9 mouse cellular contexts compared by ENCODE assay signal in genomic region chr5:24481647-24482046, GRCm38 (mm10). TPM values are rescaled to one million over a fixed set of nuclear protein-coding genes. Genes with fewer than 3 reads are reported as not detected.
DNase-seq lines count a peak whose midpoint lies in the region; ATAC-seq lines count a peak whose summit lies in the region.
"Had no signal": no experiment of that assay in that cellular context is flagged by ENCODE, and none has a peak within 500 bp of the region (broad histone marks: within the 10 kb centered on the region; RNA-seq: fewer than 3 reads in every experiment).

No protein-coding gene starts in this region.

- H3K27ac ChIP-seq in forebrain, embryonic 15.5 days (replicated peaks): no peak overlapping the region
- H3K27ac ChIP-seq in intestine, embryonic 15.5 days: no peak overlapping the region
- no peak overlapping the region for H3K27ac ChIP-seq in limb, embryonic 13.5 days

- H3K36me3 ChIP-seq in forebrain, embryonic 15.5 days: peaks cover 58% of the 10 kb centered on the region
- H3K36me3 ChIP-seq in intestine, embryonic 15.5 days: peaks cover 57% of the 10 kb centered on the region
- peaks cover 81% of the 10 kb centered on the region for H3K36me3 ChIP-seq in limb, embryonic 13.5 days

- DNase-seq in left cerebral cortex, adult 18-20 months (ENCODE audit: low spot score in 2 of 2): peak; percentile 68 to 72
- DNase-seq in left cerebral cortex, adult 8-10 months (ENCODE audit: low spot score in 2 of 2): no peak
- peak; percentile 41 for DNase-seq in naive thymus-derived CD4-positive, alpha-beta T cell, adult 2 months (ENCODE audit: low read depth)
- peak; percentile 59 for DNase-seq in testis, postnatal 14 days (ENCODE audit: low spot score)

- H3K4me3 ChIP-seq in forebrain, embryonic 15.5 days: no peak overlapping the region
- H3K4me3 ChIP-seq in intestine, embryonic 15.5 days (replicated peaks): no peak overlapping the region
- H3K4me3 ChIP-seq in limb, embryonic 13.5 days: no peak overlapping the region
- H3K4me3 ChIP-seq: megakaryocyte, embryonic 14.5 days had no signal

- H3K9ac ChIP-seq in forebrain, embryonic 15.5 days (replicated peaks): no peak overlapping the region
- no peak overlapping the region for H3K9ac ChIP-seq in intestine, embryonic 15.5 days
- 0 out of 2 replicates have a peak overlapping the region, but pooled peaks have one; percentile 6 for H3K9ac ChIP-seq in limb, embryonic 13.5 days

- peaks cover 38% of the 10 kb centered on the region for H3K4me1 ChIP-seq in forebrain, embryonic 15.5 days
- H3K4me1 ChIP-seq in intestine, embryonic 15.5 days (replicated peaks): peaks cover 16% of the 10 kb centered on the region
- peaks cover 39% of the 10 kb centered on the region for H3K4me1 ChIP-seq in limb, embryonic 13.5 days

- no peaks in the 10 kb centered on the region for H3K27me3 ChIP-seq in forebrain, embryonic 15.5 days
- H3K27me3 ChIP-seq in intestine, embryonic 15.5 days (replicated peaks): no peaks in the 10 kb centered on the region
- peaks cover 6% of the 10 kb centered on the region; the same call in 1 of the 2 replicates for H3K27me3 ChIP-seq in limb, embryonic 13.5 days

- H3K4me2 ChIP-seq in forebrain, embryonic 15.5 days (replicated peaks): no peak overlapping the region
- no peak overlapping the region for H3K4me2 ChIP-seq in intestine, embryonic 15.5 days (replicated peaks)
- no peak overlapping the region for H3K4me2 ChIP-seq in limb, embryonic 13.5 days (replicated peaks)

- no peaks in the 10 kb centered on the region for H3K9me3 ChIP-seq in forebrain, embryonic 15.5 days
- no peaks in the 10 kb centered on the region for H3K9me3 ChIP-seq in intestine, embryonic 15.5 days
- H3K9me3 ChIP-seq in limb, embryonic 13.5 days: no peaks in the 10 kb centered on the region
- H3K9me3 ChIP-seq: megakaryocyte, embryonic 14.5 days had no signal

- 0% methylated on average over 4 of the region's 4 CpGs for WGBS in forebrain, embryonic 15.5 days
- WGBS in intestine, embryonic 15.5 days: 16% methylated on average over 4 of the region's 4 CpGs
- WGBS in limb, embryonic 13.5 days: 0% methylated on average over 3 of the region's 4 CpGs

- ATAC-seq in cerebellum, adult (ENCODE audit: insufficient number of reproducible peaks, low FRiP score, low TSS enrichment): peak; percentile 26; the same call in 1 of the 2 replicates
- peak; percentile 49 for ATAC-seq in forebrain, embryonic 15.5 days (replicated peaks)
- ATAC-seq in intestine, embryonic 15.5 days: peak; percentile 27
- peak; percentile 42; the same call in 1 of the 2 replicates for ATAC-seq in limb, embryonic 13.5 days (ENCODE audit: low FRiP score, low read depth)

RNA-seq across cellular contexts. Expression of gene Agap3, which starts 29.7 kb away (rescaled TPM):
- total RNA-seq in left cerebral cortex, adult 18-20 months (2021): 100 to 1,000 TPM; 517 to 575 TPM
- 100 to 1,000 TPM; 521 to 543 (median 525) TPM for total RNA-seq in left cerebral cortex, adult 8-10 months (2022)
- 76.9 and 108 TPM in 2 replicates for polyA plus RNA-seq in forebrain, embryonic 15.5 days (2015; fragmentation: Nextera tagmentation; extraction: Ambion mirVana)
- 28.7 and 28.9 TPM in 2 replicates for polyA plus RNA-seq in intestine, embryonic 15.5 days (2015; fragmentation: Nextera tagmentation; extraction: Ambion mirVana)
- 29.8 and 35.4 TPM in 2 replicates for polyA plus RNA-seq in limb, embryonic 13.5 days (2015; fragmentation: Nextera tagmentation; extraction: Ambion mirVana)

RNA-seq across cellular contexts. Expression of gene Tmub1, which starts 34.0 kb away (rescaled TPM):
- total RNA-seq in left cerebral cortex, adult 18-20 months (2021): 10 to 100 TPM; 27.2 to 27.3 TPM
- 10 to 100 TPM; 24.2 to 30.3 (median 27.3) TPM for total RNA-seq in left cerebral cortex, adult 8-10 months (2022)
- polyA plus RNA-seq in forebrain, embryonic 15.5 days (2015; fragmentation: Nextera tagmentation; extraction: Ambion mirVana): 39.4 and 40.1 TPM in 2 replicates
- 22.4 and 23.6 TPM in 2 replicates for polyA plus RNA-seq in intestine, embryonic 15.5 days (2015; fragmentation: Nextera tagmentation; extraction: Ambion mirVana)
- 23.7 and 24.6 TPM in 2 replicates for polyA plus RNA-seq in limb, embryonic 13.5 days (2015; fragmentation: Nextera tagmentation; extraction: Ambion mirVana)

RNA-seq across cellular contexts. Expression of gene Fastk, which starts 36.6 kb away (rescaled TPM):
- total RNA-seq in left cerebral cortex, adult 18-20 months (2021): 100 to 1,000 TPM; 108 to 131 TPM
- total RNA-seq in left cerebral cortex, adult 8-10 months (2022): 100 to 1,000 TPM; 128 to 142 (median 135) TPM
- 90.6 and 91.4 TPM in 2 replicates for polyA plus RNA-seq in forebrain, embryonic 15.5 days (2015; fragmentation: Nextera tagmentation; extraction: Ambion mirVana)
- 104 and 110 TPM in 2 replicates for polyA plus RNA-seq in intestine, embryonic 15.5 days (2015; fragmentation: Nextera tagmentation; extraction: Ambion mirVana)
- polyA plus RNA-seq in limb, embryonic 13.5 days (2015; fragmentation: Nextera tagmentation; extraction: Ambion mirVana): 120 TPM in 2 replicates

RNA-seq across cellular contexts. Expression of gene Gbx1, which starts 45.4 kb away (rescaled TPM):
- under 1 TPM; 0.21 to 0.33 TPM for total RNA-seq in left cerebral cortex, adult 18-20 months (2021)
- total RNA-seq in left cerebral cortex, adult 8-10 months (2022): 1 to 10 TPM in 3 of 4 experiments, under 1 TPM in 1; 0.65 to 1.4 (median 1.2) TPM
- 1.2 and 2.3 TPM in 2 replicates for polyA plus RNA-seq in forebrain, embryonic 15.5 days (2015; fragmentation: Nextera tagmentation; extraction: Ambion mirVana)
- 0.06 TPM in 1 of 2 replicates, not detected in the other for polyA plus RNA-seq in intestine, embryonic 15.5 days (2015; fragmentation: Nextera tagmentation; extraction: Ambion mirVana)
- not detected in 2 replicates for polyA plus RNA-seq in limb, embryonic 13.5 days (2015; fragmentation: Nextera tagmentation; extraction: Ambion mirVana)

RNA-seq across cellular contexts. Expression of gene Slc4a2, which starts 58.0 kb away (rescaled TPM):
- 10 to 100 TPM; 28.9 to 31.0 TPM for total RNA-seq in left cerebral cortex, adult 18-20 months (2021)
- 10 to 100 TPM; 31.0 to 52.6 (median 39.2) TPM for total RNA-seq in left cerebral cortex, adult 8-10 months (2022)
- polyA plus RNA-seq in forebrain, embryonic 15.5 days (2015; fragmentation: Nextera tagmentation; extraction: Ambion mirVana): 18.5 and 23.7 TPM in 2 replicates
- polyA plus RNA-seq in intestine, embryonic 15.5 days (2015; fragmentation: Nextera tagmentation; extraction: Ambion mirVana): 41.1 and 46.9 TPM in 2 replicates
- polyA plus RNA-seq in limb, embryonic 13.5 days (2015; fragmentation: Nextera tagmentation; extraction: Ambion mirVana): 39.5 and 42.0 TPM in 2 replicates

Comparison
In these comparisons a context has a peak if more than half of its experiments do, and no peak if none do; other contexts are left out.
1. DNase-seq: peak in left cerebral cortex, adult 18-20 months (2 of 2), naive thymus-derived CD4-positive, alpha-beta T cell, adult 2 months (single experiment) and testis, postnatal 14 days (single experiment); none in left cerebral cortex, adult 8-10 months (0 of 2).
2. Peak in every context shown above with its lines, with median percentiles within 50 percentile points of each other: ATAC-seq.